Mouse (Mus musculus): Measurements from ENCODE around the gene Sctr.

DNA sequence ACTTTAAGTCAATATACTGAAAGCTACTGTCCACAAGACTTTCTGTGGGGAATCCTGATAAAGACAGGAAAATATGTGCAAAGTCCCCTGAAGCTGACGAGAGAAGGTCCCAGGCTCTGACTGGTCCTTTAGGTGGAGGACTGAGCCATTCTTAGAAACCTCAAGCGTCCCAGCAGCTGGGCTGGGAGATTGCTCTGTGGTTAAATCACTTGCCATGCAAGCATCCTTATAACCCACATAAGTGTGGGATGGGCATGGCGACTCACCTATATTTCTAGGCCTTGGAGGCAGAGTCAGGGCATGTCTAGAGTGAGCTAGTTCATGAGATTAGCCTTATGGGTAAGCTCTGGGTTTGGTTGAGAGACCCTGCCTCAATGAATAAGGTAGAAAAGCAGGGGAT lies 59.9 kb downstream of the Sctr start:
- TF ChIP-seq CTCF (IDR thresholded peaks at IDR 0.05; ENCODE audit: low read depth) = no peak
- no peak for TF ChIP-seq EP300 (IDR thresholded peaks at IDR 0.05; ENCODE audit: low read depth)
